Mouse (Mus musculus): ENCODE measurements at regions not wholly inside any gene's neighbourhood (a gene's known extent, or its start where the extent isn't known, plus 50 kb on each side); places are given as distances from the start of the nearest gene placed in this dataset.
A peak's percentile ranks its signal among the peaks of the same experiment; 100 is the strongest.

GRCm38 (mm10) chr17:83089856-83090692, 125.0 kb upstream of the Pkdcc start:
- no peak for DNase-seq (ENCODE audit: low read depth, low spot score)

- DNase-seq (ENCODE audit: low read depth, low spot score) = no peak
Observed at GRCm38 (mm10) chr17:83093862-83094261, 121.2 kb upstream of the Pkdcc start.

GRCm38 (mm10) chr17:83096451-83096850, 118.6 kb upstream of the Pkdcc start:
- no peak for DNase-seq (ENCODE audit: low read depth, low spot score)

- no peak for DNase-seq (ENCODE audit: low read depth, low spot score)
Observed at GRCm38 (mm10) chr17:83097998-83098397, 117.1 kb upstream of the Pkdcc start.

- no peak for DNase-seq (ENCODE audit: low read depth, low spot score)
Observed at GRCm38 (mm10) chr17:83098679-83099413, 116.2 kb upstream of the Pkdcc start.

- no peak for DNase-seq (ENCODE audit: low read depth, low spot score)
Observed at GRCm38 (mm10) chr17:83101035-83101434, 114.1 kb upstream of the Pkdcc start.

GRCm38 (mm10) chr17:83101756-83102155, 113.3 kb upstream of the Pkdcc start:
- DNase-seq (ENCODE audit: low read depth, low spot score) = no peak

GRCm38 (mm10) chr17:83102675-83103412, 112.2 kb upstream of the Pkdcc start:
- DNase-seq (ENCODE audit: low read depth, low spot score) = no peak

GRCm38 (mm10) chr17:83108151-83108550, 106.9 kb upstream of the Pkdcc start:
- peak; percentile 56 for DNase-seq (ENCODE audit: low read depth, low spot score)

- DNase-seq (ENCODE audit: low read depth, low spot score) = no peak
Observed at GRCm38 (mm10) chr17:83109792-83110440, 105.2 kb upstream of the Pkdcc start.

GRCm38 (mm10) chr17:83110556-83110955, 104.5 kb upstream of the Pkdcc start:
- DNase-seq (ENCODE audit: low read depth, low spot score) = no peak

- no peak for DNase-seq (ENCODE audit: low read depth, low spot score)
Observed at GRCm38 (mm10) chr17:83115146-83115545, 99.9 kb upstream of the Pkdcc start.

GRCm38 (mm10) chr17:83115832-83116480, 99.1 kb upstream of the Pkdcc start:
- no peak for DNase-seq (ENCODE audit: low read depth, low spot score)

GRCm38 (mm10) chr17:83120665-83121232, 94.3 kb upstream of the Pkdcc start:
- no peak for DNase-seq (ENCODE audit: low read depth, low spot score)

- peak; percentile 73 for DNase-seq (ENCODE audit: low read depth, low spot score)
Observed at GRCm38 (mm10) chr17:83122525-83123280, 92.4 kb upstream of the Pkdcc start.

GRCm38 (mm10) chr17:83125057-83125456, 90.0 kb upstream of the Pkdcc start:
- DNase-seq (ENCODE audit: low read depth, low spot score) = no peak

- no peak for DNase-seq (ENCODE audit: low read depth, low spot score)
Observed at GRCm38 (mm10) chr17:83127842-83128241, 87.2 kb upstream of the Pkdcc start.

- no peak for DNase-seq (ENCODE audit: low read depth, low spot score)
Observed at GRCm38 (mm10) chr17:83128843-83129544, 86.1 kb upstream of the Pkdcc start.

GRCm38 (mm10) chr17:83129658-83130057, 85.4 kb upstream of the Pkdcc start:
- DNase-seq (ENCODE audit: low read depth, low spot score) = no peak
